Mouse (Mus musculus): Measurements from ENCODE around the gene Prkce.

DNA sequence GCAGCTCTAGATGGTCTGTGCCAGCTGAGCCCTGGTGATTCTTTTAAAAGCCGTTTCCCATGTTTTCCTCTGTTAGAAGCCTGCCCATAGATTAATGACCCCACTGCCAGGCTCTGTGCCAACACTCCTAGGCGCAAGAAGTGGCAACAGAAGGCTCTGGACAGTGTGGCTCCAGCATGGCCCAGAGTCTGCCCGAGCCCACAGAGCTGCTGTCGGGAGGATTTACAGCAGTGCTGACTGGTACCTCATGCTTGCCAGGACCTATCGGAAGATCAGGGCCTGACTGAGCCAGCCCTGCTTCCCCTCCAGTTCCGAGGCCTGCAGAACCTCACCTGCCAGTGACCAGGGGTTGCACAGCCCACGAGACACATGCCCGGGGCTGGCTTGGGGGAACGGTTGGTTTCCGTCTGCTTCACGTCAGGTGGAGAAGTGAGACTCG is 64.2 kb downstream of the Prkce start:
- TF ChIP-seq CTCF (IDR thresholded peaks at IDR 0.05; ENCODE audit: low read depth, low read length) (no peak), GATA1 (IDR thresholded peaks at IDR 0.05; ENCODE audit: borderline replicate concordance, low read length) (no peak), TAL1 (conservative IDR thresholded peaks at IDR 0.05; ENCODE audit: low read depth, low read length) (no peak), POLR2AphosphoS5 (IDR thresholded peaks at IDR 0.05; ENCODE audit: insufficient replicate concordance, low read depth, low read length) (no peak), GATA2 (IDR thresholded peaks at IDR 0.05; ENCODE audit: borderline replicate concordance, low read depth, low read length) (no peak)

Measured in G1E (cell line).